Mouse (Mus musculus): Measurements from ENCODE around the gene Gpsm1.
A peak's percentile ranks its signal among the peaks of the same experiment; 100 is the strongest.

Gene Gpsm1

DNA sequence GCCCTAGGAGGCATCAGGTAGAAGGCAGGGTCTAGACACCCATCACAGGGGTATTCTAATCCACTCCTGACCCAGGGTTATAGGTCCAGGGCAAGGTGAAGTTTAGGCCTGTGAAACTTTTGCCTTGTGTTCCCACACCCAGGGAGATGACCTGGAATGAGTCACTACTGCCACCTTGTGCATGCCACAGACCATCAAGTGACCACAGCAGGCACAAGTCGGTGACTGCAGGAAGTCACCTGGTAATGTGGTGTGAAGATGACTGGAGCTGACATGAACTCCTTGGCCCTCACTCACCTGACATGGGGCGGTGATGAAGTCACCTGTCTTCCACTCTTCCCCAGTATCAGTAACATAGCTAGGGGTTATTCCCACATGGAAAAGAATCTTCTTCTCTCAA, 2.5 kb upstream of the Gpsm1 start:
- no peak for DNase-seq (ENCODE audit: low read depth, low spot score)

DNA sequence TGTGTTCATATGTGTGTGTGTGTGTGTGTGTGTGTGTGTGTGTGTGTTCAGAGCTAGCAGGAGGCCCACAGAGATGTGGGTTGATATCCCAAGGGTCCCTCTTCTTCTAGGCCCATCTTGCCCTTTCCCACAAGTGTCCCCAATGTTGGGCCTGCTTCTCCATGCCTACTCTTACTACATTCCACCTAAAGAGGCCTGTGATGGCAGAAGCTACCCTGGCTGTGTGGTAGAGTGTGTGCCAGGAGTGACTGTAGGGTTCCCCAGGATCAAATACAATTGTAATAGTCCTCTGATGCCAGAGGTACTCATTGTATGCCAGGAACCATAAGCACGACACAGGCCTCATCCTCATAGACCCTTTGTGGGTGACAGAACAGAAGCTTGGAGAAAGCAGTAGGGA, 1.9 kb upstream of the Gpsm1 start:
- DNase-seq (ENCODE audit: low read depth, low spot score): no peak

DNA sequence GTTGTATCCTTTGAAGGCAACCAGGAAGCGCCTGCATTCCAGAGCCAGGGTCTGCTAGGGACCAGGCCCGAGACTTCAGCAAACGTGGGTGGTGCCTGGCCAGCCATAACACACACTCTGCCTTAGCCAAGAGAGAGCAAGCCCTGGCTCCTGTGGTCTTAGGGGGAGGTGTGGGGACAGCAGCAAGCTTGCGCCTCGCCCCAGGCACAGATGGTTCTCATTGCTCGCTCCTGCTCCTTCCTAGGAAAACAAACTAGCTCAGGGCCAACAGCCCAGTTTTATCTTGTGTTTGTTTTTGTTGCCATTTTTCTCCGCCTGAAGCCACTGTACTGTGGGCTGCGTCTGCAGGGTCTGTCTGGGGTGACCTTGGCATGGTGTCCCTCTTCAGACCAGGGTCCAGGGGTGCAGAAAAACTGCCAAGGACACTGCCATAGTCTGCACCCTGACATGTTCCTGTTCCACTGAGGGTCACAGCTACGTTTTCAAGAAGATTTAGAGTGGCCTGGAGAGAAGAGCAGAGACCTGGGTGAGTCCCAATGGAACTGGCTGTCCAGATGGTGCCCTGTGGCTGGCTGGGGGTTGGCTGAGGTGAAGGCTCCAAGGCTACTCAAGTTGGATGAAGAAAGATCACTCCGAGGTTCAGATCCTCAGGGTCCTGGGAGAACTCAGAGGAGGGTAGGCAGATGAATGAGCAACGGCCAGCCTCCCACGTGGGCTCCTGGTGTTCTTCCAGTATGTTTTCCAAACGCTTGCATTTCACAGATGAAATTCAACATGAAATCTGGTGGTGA, 839 bp upstream of the Gpsm1 start:
- DNase-seq (ENCODE audit: low read depth, low spot score): no peak

DNA sequence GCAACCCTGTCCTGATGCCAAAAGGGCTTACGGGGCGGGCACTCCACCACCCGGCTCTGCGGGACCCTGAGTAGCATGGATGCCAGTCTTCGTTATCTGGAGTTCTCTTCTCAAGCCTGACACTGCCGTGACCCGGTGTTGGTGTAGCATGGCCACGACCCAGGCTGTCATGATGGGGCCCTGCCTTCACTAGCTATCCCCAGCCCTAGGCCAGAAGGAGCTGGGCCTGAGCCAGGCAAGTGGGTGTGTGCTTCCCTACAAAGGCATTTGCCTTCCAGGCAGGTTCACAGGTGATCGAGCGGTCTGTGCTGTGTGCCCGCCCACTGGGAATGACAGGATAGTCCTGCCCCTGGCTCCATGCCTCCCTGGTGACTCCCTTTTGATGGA, 603 bp downstream of the Gpsm1 start:
- DNase-seq (ENCODE audit: low read depth, low spot score): peak; percentile 52

- DNase-seq (ENCODE audit: low read depth, low spot score): no peak
These were observed 1.4 kb downstream of the Gpsm1 start for GRCm38 (mm10) chr2:26316576-26317246.

- no peak for DNase-seq (ENCODE audit: low read depth, low spot score)
These were observed 2.1 kb downstream of the Gpsm1 start for GRCm38 (mm10) chr2:26317371-26317770.

DNA sequence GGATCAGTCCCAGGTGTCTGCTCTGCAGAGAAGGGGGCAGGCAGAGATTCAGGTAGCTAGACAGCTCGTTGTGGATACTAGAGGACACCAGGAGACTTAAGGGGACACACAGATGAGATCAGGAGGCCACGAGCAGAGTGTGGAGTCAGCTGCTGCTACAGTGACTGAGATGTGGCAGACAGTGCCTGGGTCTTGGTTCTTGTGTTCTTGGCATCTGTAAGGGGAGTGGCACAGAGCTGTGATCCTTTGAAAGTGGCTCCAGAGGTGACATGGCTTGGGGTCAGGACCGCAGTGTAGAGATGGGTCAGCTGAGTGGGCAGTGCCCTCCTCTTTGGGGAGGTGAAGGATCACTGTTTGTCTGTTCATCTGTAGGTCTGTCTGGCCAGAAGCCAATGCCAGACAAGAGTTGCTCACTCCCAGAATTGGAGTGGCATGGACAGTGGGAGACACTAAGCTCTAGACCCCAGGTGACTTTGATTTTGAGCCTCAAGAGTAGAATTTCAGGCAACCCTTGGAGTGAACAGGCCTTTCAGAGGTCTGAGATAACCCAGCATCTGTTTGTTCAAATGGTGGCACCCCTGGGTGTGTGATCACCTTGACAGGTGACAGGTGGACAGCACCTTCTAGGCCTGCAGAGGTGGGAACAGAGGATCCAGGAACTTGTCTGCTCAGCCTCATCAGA, 2.8 kb downstream of the Gpsm1 start:
- no peak for DNase-seq (ENCODE audit: low read depth, low spot score)

DNA sequence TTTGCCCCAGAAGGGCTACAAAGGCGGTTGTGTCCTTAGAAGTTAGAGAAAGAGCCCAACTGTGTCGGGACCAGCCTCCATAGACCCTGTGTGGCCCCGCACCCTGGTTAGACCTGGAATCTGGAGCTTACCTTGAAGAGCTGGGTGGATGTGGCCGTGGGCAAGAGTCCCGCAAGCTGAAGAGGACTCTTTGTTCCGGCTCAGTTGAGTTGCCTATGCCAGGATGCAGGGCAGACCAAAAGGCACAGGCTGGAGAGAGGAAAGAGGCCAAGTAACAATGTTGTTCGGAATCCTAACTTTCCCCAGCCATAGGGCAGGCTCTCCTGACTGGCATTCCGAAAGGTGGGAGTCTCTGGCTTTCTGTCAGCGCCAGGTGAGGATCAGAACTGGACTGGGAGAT, 3.8 kb downstream of the Gpsm1 start:
- DNase-seq (ENCODE audit: low read depth, low spot score): no peak

GRCm38 (mm10) chr2:26319519-26320244, 4.4 kb downstream of the Gpsm1 start:
- DNase-seq (ENCODE audit: low read depth, low spot score): no peak

DNA sequence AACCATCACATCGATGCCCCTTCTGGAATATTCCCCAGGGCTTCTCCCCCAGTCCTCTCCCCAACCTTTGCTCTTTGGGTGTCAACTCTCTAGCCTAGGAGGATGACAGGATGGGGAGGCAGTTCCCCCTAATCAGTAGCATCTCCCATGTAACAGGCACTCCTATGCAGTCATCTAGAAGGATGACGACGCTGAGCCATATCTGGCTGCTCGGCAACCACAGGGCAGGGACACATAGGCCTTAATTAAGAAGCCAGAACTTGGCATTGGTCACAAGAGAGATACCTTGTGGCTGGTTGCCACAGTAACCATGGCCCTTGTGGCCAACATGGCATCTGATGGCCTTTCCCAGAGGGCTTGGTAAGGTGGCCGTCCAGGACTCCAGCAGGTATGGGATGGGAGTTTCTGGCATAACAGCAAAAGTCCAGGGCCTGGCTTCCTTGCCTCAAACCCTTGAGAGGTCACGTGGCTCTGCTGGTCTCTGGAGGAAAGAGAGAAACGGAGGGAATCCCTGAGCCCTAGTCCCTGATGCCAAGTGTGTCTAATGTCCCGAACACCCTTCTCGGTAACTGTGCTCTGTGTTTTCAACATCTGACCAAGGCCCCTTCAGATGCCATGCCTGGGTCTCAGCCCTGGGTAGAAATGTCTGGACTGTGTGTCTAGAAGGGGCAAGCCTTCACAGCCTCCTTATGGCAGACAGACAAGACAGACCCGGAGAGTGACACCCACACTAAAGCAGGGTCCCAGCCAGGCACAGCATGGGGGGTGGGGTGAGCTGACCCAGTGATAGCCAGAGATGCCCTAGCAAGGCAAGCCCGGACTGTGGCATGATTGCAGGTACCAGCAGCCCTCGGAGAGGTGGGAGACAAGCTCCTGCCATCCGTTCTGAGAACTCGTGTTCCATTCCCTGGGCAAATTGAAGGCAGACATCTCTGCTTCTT, 5.2 kb downstream of the Gpsm1 start:
- DNase-seq (ENCODE audit: low read depth, low spot score): no peak

- DNase-seq (ENCODE audit: low read depth, low spot score): no peak
These were observed 8.4 kb downstream of the Gpsm1 start for GRCm38 (mm10) chr2:26323589-26324325.

DNA sequence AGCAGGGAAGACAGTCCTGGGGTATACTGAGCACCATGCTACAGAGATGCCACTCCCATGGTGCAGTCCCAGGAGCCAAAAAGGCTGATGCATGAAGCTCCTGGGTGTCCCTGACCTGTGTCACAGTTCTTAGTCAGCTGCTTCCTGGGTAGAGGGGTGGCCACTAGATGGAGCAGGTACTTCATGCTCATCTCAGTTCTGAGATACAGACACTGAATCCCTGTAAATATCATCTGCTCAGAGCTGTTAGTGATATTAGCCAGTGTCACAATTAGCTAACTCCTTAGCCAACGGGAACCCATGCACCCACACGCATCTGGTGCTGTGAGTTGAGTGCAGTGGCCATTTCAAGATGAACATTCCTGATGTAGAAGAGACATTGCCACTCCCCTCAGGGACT, 9.6 kb downstream of the Gpsm1 start:
- DNase-seq (ENCODE audit: low read depth, low spot score): peak; percentile 53

DNA sequence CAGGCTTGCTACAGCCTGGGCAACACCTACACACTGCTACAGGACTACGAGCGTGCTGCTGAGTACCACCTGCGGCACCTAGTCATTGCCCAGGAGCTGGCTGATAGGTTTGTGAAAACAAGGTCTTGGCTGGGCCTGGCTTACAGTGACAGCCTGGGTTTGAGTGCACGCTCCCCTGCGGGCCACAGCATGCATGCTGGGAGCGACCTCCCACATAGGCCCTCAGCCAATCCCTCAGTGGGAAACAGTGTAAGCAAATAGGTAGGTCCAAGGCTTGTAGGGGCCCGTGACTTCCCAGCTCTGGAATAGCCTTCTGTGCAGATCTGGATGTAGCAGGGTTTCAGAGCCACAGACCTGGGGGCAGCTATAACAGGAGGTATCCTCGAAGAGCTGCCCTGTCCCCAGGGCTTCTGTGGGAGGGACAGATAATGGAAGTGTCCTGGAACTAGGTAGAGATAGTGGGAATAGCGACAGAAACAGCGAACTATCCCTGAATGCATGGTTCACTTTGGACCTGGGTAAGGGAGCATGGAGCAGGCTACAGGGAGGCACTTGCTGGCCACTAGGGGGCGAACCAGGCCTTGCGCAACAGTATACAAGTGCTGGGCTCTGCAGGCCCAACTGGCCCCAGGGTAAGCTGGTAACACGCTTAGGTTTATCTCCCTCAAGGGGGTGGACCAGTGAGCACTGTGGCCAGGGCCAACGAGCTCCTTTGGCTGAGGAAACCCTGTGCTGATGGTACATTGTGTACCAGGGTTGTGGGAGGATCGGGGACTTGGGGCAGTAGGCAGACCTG, 10.3 kb downstream of the Gpsm1 start:
- peak; percentile 86 for DNase-seq (ENCODE audit: low read depth, low spot score)

DNA sequence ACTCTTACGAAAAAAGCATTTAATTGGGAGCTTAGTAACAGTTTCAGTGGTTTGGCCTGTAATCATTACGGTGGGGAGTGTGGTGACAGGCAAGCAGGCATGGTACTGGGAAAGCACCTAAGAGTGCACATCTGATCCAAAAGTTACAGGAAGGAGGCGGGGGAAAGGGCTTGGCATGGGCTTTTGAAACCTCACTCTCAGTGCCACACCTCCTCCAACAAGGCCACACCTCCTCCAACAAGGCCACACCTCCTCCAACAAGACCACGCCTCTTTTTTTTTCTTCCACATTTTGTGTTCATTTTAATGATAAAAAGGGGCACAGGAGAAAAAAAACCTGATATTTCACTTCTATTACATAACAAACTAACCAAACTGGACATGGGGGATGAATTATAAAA, 12.5 kb downstream of the Gpsm1 start:
- DNase-seq (ENCODE audit: low read depth, low spot score): peak; percentile 74

DNA sequence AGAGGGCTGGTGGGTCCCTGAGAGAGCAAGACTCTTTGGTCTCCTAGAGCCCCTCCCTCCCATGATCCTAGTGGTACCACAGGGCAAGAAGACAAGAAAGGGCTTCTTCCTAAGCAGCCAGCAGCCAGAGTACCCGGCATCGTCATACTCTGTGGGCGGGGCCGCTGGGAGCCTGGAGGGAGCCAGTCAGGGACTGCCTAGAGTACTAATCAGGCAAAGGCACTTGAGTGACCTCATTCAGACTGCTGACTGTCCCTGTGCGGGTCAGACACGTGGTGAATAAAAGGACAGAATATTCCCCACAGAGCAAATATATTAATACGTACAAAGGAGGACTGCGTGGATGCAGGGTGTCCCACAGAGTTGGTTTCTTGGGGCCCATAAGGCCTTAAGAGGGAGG, 14.1 kb downstream of the Gpsm1 start:
- peak; percentile 60 for DNase-seq (ENCODE audit: low read depth, low spot score)

DNA sequence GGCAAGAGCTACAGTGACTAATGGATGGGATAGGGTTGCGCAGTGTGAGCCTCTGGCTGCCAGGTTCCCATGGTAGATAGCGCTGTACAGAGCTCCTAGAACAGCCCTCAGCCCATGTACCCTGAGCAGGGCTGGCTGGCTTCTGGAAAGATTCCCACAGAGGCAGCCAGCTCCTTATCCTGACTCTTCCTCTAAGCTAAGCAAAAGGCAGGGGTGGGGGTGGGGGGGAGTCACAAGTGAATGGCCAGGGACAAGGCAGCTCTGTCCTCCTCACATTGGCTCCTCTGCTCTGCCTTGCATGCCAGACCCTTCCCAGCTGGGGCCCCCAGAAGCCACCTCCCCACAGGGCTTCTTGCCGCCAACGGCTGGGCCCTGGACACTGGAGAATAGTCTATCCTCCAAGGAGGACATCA, 14.7 kb downstream of the Gpsm1 start:
- no peak for DNase-seq (ENCODE audit: low read depth, low spot score)

DNA sequence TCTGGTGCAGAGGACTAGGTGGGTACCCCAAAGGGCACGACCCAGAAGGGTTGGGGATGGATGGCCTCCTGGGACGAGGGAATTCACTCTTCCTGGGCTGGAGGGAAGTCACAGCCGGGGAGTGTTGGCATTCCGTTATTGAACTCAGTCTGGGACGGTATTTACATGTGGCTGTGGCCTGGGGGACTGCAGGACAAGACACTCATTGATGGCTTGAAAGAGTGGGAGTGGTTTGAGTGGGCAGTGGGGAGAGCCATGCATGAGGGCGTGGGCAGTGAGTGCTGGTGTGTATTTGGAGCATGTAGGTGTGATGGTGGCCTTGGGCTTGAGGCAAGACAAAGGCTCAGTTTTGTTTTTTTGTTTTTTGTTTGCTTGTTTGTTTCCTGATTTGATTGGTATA, 15.4 kb downstream of the Gpsm1 start:
- DNase-seq (ENCODE audit: low read depth, low spot score): no peak

GRCm38 (mm10) chr2:26338302-26339203, 23.2 kb downstream of the Gpsm1 start:
- DNase-seq (ENCODE audit: low read depth, low spot score): no peak

DNA sequence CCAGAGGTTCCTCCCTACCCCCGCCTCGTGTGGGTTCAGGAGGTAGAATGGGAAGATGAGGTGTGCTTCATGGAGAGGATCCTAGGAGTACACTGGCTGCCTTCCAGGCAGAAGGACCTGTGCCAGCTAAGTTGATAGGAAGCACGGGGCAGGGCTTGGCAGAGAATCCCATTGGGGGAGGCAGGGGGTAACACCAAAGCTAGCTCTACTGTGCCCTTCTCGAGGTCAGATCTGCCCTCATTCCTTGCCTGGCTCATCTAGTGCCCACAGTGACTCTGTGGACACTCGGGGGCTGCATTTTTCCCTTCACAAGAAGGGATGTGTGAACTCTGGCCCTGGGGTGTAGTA, 23.9 kb downstream of the Gpsm1 start:
- no peak for DNase-seq (ENCODE audit: low read depth, low spot score)
